Mouse (Mus musculus) lung, adult 2 months (tissue): Measurements from ENCODE around the gene Kif2c.

Experiments used
- CTCF ChIP-seq: fragments of 200-500 bp; IDR thresholded peaks from 2 replicates; pipeline ENCODE4 v1.5.1; 2011; ENCODE audit warnings: mild to moderate bottlenecking, low read length, control low read depth; ENCODE audit not compliant: insufficient read depth
- POLR2A ChIP-seq: fragments of 200-500 bp; IDR thresholded peaks from 2 replicates; pipeline ENCODE4 v1.6.1; 2011; ENCODE audit warnings: low read depth, mild to moderate bottlenecking, control low read depth, low read length, borderline replicate concordance; ENCODE audit errors: extremely low read depth

- TF ChIP-seq CTCF, result no peak
- TF ChIP-seq POLR2A, result no peak
Measured at GRCm38 (mm10) chr4:117133366-117133796, 49.1 kb downstream of the Kif2c start.
